Mouse (Mus musculus) liver, adult 2 months (tissue): ENCODE measurements at regions not wholly inside any gene's neighbourhood (a gene's known extent, or its start where the extent isn't known, plus 50 kb on each side); places are given as distances from the start of the nearest gene placed in this dataset.

Experiments
- CTCF ChIP-seq: fragments of 200-500 bp; IDR thresholded peaks from 2 replicates; pipeline ENCODE4 v1.5.1; 2011; ENCODE audit warnings: low read depth, low read length, control low read depth
- POLR2A ChIP-seq: fragments of 200-500 bp; IDR thresholded peaks from 2 replicates; pipeline ENCODE4 v1.6.1; 2011; ENCODE audit warnings: low read length, control low read depth; ENCODE audit not compliant: insufficient read depth; ENCODE audit errors: extremely low read depth

DNA sequence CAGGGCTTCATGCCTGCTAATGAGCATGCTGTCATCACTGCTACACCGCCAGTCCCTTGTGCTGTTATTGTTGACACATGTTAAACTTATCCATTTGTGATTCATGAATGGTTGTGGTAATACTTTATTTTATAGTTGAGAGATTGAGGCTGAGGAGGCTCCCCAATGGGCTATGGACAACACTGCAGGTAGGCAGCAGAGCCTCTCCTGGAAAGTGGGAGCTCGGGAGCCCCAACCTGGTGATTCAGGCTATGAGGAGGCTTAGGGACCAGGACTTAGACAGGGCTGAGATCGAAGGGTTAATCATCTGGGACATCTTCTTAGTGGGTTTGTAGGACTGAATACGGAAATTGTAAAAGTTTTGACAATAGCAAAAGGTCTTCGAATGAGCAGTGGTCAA, 307.4 kb downstream of the Etnk1 start:
- TF ChIP-seq POLR2A = no peak
- TF ChIP-seq CTCF = no peak
